9 mouse cellular contexts compared by ENCODE assay signal in the genomic region with DNA sequence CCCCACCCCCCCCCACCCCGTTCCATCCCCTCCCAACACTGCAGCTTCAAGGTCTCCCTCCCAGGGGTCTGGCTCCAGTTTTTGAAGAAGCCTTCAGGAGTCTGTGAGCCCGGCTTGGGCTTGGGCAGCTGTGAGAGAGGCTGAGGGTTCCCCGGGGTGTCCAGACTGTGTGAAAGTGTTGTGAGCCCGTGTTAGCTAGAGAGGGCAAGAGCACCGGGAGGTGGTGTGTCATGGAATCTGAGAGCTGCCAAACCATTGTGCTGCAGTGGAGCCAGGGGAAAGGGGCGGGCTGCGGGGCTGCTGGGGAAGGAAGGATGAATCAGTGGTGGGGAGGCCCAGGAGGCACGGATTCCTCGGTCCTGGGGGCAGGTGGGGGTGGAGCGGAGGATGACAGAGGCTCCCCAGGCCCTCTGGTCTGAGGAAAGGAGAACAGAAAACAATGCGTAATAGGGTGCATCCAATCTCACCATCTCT. TPM values are rescaled to one million over a fixed set of nuclear protein-coding genes. Genes with fewer than 3 reads are reported as not detected.
DNase-seq lines count a peak whose midpoint lies in the region; ATAC-seq lines count a peak whose summit lies in the region.
"Had no signal": no experiment of that assay in that cellular context is flagged by ENCODE, and none has a peak within 500 bp of the region (broad histone marks: within the 10 kb centered on the region; RNA-seq: fewer than 3 reads in every experiment).

No protein-coding gene starts in this region.

- ATAC-seq in hindbrain, embryonic 13.5 days (ENCODE audit: low FRiP score): peak; percentile 60
- peak; percentile 35 for ATAC-seq in midbrain, embryonic 11.5 days (ENCODE audit: low FRiP score)

- WGBS in hindbrain, embryonic 13.5 days: 5% methylated on average over 11 of the region's 11 CpGs
- 7% methylated on average over 11 of the region's 11 CpGs for WGBS in midbrain, embryonic 11.5 days

- no peaks in the 10 kb centered on the region for H3K9me3 ChIP-seq in hindbrain, embryonic 13.5 days
- H3K9me3 ChIP-seq in midbrain, embryonic 11.5 days (ENCODE audit: control insufficient read depth, low read length): no peaks in the 10 kb centered on the region

- peak overlapping the region; percentile 75 for H3K4me2 ChIP-seq in hindbrain, embryonic 13.5 days
- H3K4me2 ChIP-seq in midbrain, embryonic 11.5 days: peak overlapping the region; percentile 36

- DNase-seq in adrenal gland, postnatal 10 days: peak; percentile 60
- DNase-seq in adrenal gland, adult 8-10 months: no peak
- DNase-seq in adipocyte (ENCODE audit: low spot score): peak; percentile 67
- peak; percentile 53 to 56 for DNase-seq in gastrocnemius, adult 8-10 months (ENCODE audit: low spot score in 2 of 2)
- DNase-seq in midbrain, embryonic 11.5 days (ENCODE audit: low spot score, missing footprints): no peak
- no peak for DNase-seq in testis, postnatal 14 days (ENCODE audit: low spot score)
- no peak for DNase-seq in right cerebral cortex, postnatal 14 days

- peaks cover 38% of the 10 kb centered on the region for H3K27me3 ChIP-seq in hindbrain, embryonic 13.5 days
- H3K27me3 ChIP-seq in midbrain, embryonic 11.5 days (ENCODE audit: control insufficient read depth, insufficient read depth, low read length): peaks cover 34% of the 10 kb centered on the region

- peak overlapping the region; percentile 84 for H3K27ac ChIP-seq in hindbrain, embryonic 13.5 days
- H3K27ac ChIP-seq in midbrain, embryonic 11.5 days (ENCODE audit: low read depth, low read length): peak overlapping the region; percentile 12; the same call in 1 of the 2 replicates

- no peaks in the 10 kb centered on the region for H3K36me3 ChIP-seq in hindbrain, embryonic 13.5 days
- no peaks in the 10 kb centered on the region for H3K36me3 ChIP-seq in midbrain, embryonic 11.5 days (ENCODE audit: control insufficient read depth, insufficient read depth, low read length)

- peaks cover 57% of the 10 kb centered on the region for H3K4me1 ChIP-seq in hindbrain, embryonic 13.5 days (replicated peaks)
- peaks cover 34% of the 10 kb centered on the region for H3K4me1 ChIP-seq in midbrain, embryonic 11.5 days (ENCODE audit: control insufficient read depth, insufficient read depth, low read length)

- peak overlapping the region; percentile 51; the same call in 1 of the 2 replicates for H3K9ac ChIP-seq in hindbrain, embryonic 13.5 days
- peak overlapping the region; percentile 39; the same call in 1 of the 2 replicates for H3K9ac ChIP-seq in midbrain, embryonic 11.5 days (ENCODE audit: low read length)

- no peak overlapping the region for H3K4me3 ChIP-seq in hindbrain, embryonic 13.5 days
- H3K4me3 ChIP-seq in midbrain, embryonic 11.5 days (ENCODE audit: low read depth, low read length): no peak overlapping the region

RNA-seq across cellular contexts. Expression of a gene that starts 3.4 kb away (rescaled TPM):
- total RNA-seq in adrenal gland, postnatal 10 days (2021): 10 to 100 TPM; 17.6 to 41.6 TPM
- total RNA-seq in adrenal gland, adult 8-10 months (2022): 1 to 10 TPM; 2.9 to 8.6 (median 5.2) TPM
- 100 to 1,000 TPM; 357 to 417 (median 381) TPM for total RNA-seq in gastrocnemius, adult 8-10 months (2022)
- 5.0 and 5.8 TPM in 2 replicates for polyA plus RNA-seq in hindbrain, embryonic 13.5 days (2015; fragmentation: Nextera tagmentation; extraction: Ambion mirVana)
- polyA plus RNA-seq in midbrain, embryonic 11.5 days (2014; fragmentation: Nextera tagmentation; extraction: Ambion mirVana): 1.8 and 2.5 TPM in 2 replicates

RNA-seq across cellular contexts. Expression of a gene that starts 31.0 kb away (rescaled TPM):
- 100 to 1,000 TPM; 183 to 191 TPM for total RNA-seq in adrenal gland, postnatal 10 days (2021)
- total RNA-seq in adrenal gland, adult 8-10 months (2022): 100 to 1,000 TPM; 218 to 251 (median 230) TPM
- 100 to 1,000 TPM; 116 to 127 (median 122) TPM for total RNA-seq in gastrocnemius, adult 8-10 months (2022)
- polyA plus RNA-seq in hindbrain, embryonic 13.5 days (2015; fragmentation: Nextera tagmentation; extraction: Ambion mirVana): 337 and 340 TPM in 2 replicates
- 178 and 199 TPM in 2 replicates for polyA plus RNA-seq in midbrain, embryonic 11.5 days (2014; fragmentation: Nextera tagmentation; extraction: Ambion mirVana)

RNA-seq across cellular contexts. Expression of a gene that starts 34.7 kb away (rescaled TPM):
- under 1 TPM in 1 of 2 experiments, not detected in 1; 0.45 TPM for total RNA-seq in adrenal gland, postnatal 10 days (2021)
- 1 to 10 TPM in 1 of 4 experiments, under 1 TPM in 2, not detected in 1; 0.38 to 1.5 (median 0.91) TPM for total RNA-seq in adrenal gland, adult 8-10 months (2022)
- total RNA-seq in gastrocnemius, adult 8-10 months (2022): not detected
- 0.57 and 1.0 TPM in 2 replicates for polyA plus RNA-seq in hindbrain, embryonic 13.5 days (2015; fragmentation: Nextera tagmentation; extraction: Ambion mirVana)
- polyA plus RNA-seq in midbrain, embryonic 11.5 days (2014; fragmentation: Nextera tagmentation; extraction: Ambion mirVana): 0.20 and 0.25 TPM in 2 replicates
- polyA plus RNA-seq: spleen, adult 2 months had no signal

RNA-seq across cellular contexts. Expression of a gene that starts 40.4 kb away (rescaled TPM):
- 1 to 10 TPM; 3.5 to 6.7 TPM for total RNA-seq in adrenal gland, postnatal 10 days (2021)
- total RNA-seq in adrenal gland, adult 8-10 months (2022): 10 to 100 TPM in 1 of 4 experiments, 1 to 10 TPM in 3; 4.4 to 13.1 (median 5.7) TPM
- 10 to 100 TPM in 2 of 4 experiments, 1 to 10 TPM in 2; 9.0 to 12.0 (median 10.2) TPM for total RNA-seq in gastrocnemius, adult 8-10 months (2022)
- 38.3 and 46.1 TPM in 2 replicates for polyA plus RNA-seq in hindbrain, embryonic 13.5 days (2015; fragmentation: Nextera tagmentation; extraction: Ambion mirVana)
- 20.5 and 22.4 TPM in 2 replicates for polyA plus RNA-seq in midbrain, embryonic 11.5 days (2014; fragmentation: Nextera tagmentation; extraction: Ambion mirVana)

RNA-seq across cellular contexts. Expression of a gene that starts 48.2 kb away (rescaled TPM):
- total RNA-seq in adrenal gland, postnatal 10 days (2021): not detected
- not detected for total RNA-seq in adrenal gland, adult 8-10 months (2022)
- under 1 TPM in 3 of 4 experiments, not detected in 1; 0.24 to 0.43 (median 0.31) TPM for total RNA-seq in gastrocnemius, adult 8-10 months (2022)
- 0.26 and 0.32 TPM in 2 replicates for polyA plus RNA-seq in hindbrain, embryonic 13.5 days (2015; fragmentation: Nextera tagmentation; extraction: Ambion mirVana)
- polyA plus RNA-seq in midbrain, embryonic 11.5 days (2014; fragmentation: Nextera tagmentation; extraction: Ambion mirVana): 0.19 and 0.25 TPM in 2 replicates
- polyA plus RNA-seq: spleen, adult 2 months had no signal

Comparison
In these comparisons a context has a peak if more than half of its experiments do, and no peak if none do; other contexts are left out.
1. DNase-seq: peak in adrenal gland, postnatal 10 days (single experiment), adipocyte (single experiment) and gastrocnemius, adult 8-10 months (2 of 2); none in adrenal gland, adult 8-10 months (single experiment), midbrain, embryonic 11.5 days (single experiment), testis, postnatal 14 days (single experiment) and right cerebral cortex, postnatal 14 days (single experiment).
2. RNA of a gene that starts 3.4 kb away (total RNA-seq): 357 to 417 TPM in gastrocnemius, adult 8-10 months; 17.6 to 41.6 TPM in adrenal gland, postnatal 10 days and 2.9 to 8.6 TPM in adrenal gland, adult 8-10 months; every median in the first group is over 4 times any median in the second.